Mouse (Mus musculus): ENCODE results near the gene Gm19345.
A peak's percentile ranks its signal among the peaks of the same experiment; 100 is the strongest.

Gene Gm19345

GRCm38 (mm10) chr7:19829694-19830093 lies 22.1 kb upstream of the Gm19345 start:
- DNase-seq (ENCODE audit: low read depth), result no peak

GRCm38 (mm10) chr7:19830682-19831156 lies 21.1 kb upstream of the Gm19345 start:
- peak; percentile 96 for DNase-seq (ENCODE audit: low read depth)

- DNase-seq (ENCODE audit: low read depth), result peak; percentile 74
Observed at GRCm38 (mm10) chr7:19831837-19832236, 20.0 kb upstream of the Gm19345 start.

GRCm38 (mm10) chr7:19834055-19834454 lies 17.7 kb upstream of the Gm19345 start:
- no peak for DNase-seq (ENCODE audit: low read depth)

GRCm38 (mm10) chr7:19836843-19837242 lies 15.0 kb upstream of the Gm19345 start:
- no peak for DNase-seq (ENCODE audit: low read depth)

GRCm38 (mm10) chr7:19840371-19840770 lies 11.4 kb upstream of the Gm19345 start:
- no peak for DNase-seq (ENCODE audit: low read depth)

GRCm38 (mm10) chr7:19840936-19841335 lies 10.9 kb upstream of the Gm19345 start:
- DNase-seq (ENCODE audit: low read depth), result no peak

GRCm38 (mm10) chr7:19841686-19842413 lies 10.0 kb upstream of the Gm19345 start:
- DNase-seq (ENCODE audit: low read depth), result no peak

GRCm38 (mm10) chr7:19842885-19843504 lies 8.8 kb upstream of the Gm19345 start:
- DNase-seq (ENCODE audit: low read depth), result no peak

- DNase-seq (ENCODE audit: low read depth), result no peak
Observed at GRCm38 (mm10) chr7:19843561-19843960, 8.2 kb upstream of the Gm19345 start.

- no peak for DNase-seq (ENCODE audit: low read depth)
Observed at GRCm38 (mm10) chr7:19844521-19845171, 7.2 kb upstream of the Gm19345 start.

GRCm38 (mm10) chr7:19853526-19853925 lies 1.7 kb downstream of the Gm19345 start:
- DNase-seq (ENCODE audit: low read depth), result no peak

GRCm38 (mm10) chr7:19855663-19856062 lies 3.9 kb downstream of the Gm19345 start:
- DNase-seq (ENCODE audit: low read depth), result no peak

GRCm38 (mm10) chr7:19856283-19856682 lies 4.5 kb downstream of the Gm19345 start:
- no peak for DNase-seq (ENCODE audit: low read depth)

GRCm38 (mm10) chr7:19859740-19860139 lies 7.9 kb downstream of the Gm19345 start:
- no peak for DNase-seq (ENCODE audit: low read depth)

- DNase-seq (ENCODE audit: low read depth), result no peak
Observed at GRCm38 (mm10) chr7:19861199-19861598, 9.4 kb downstream of the Gm19345 start, which contains the start of gene Ceacam16. Gene Ceacam16, minus strand, starts transcription at chr7:19861299.

GRCm38 (mm10) chr7:19864241-19864640 lies 12.4 kb downstream of the Gm19345 start:
- DNase-seq (ENCODE audit: low read depth), result no peak

- DNase-seq (ENCODE audit: low read depth), result no peak
Observed at GRCm38 (mm10) chr7:19865246-19866036, 13.6 kb downstream of the Gm19345 start.

- DNase-seq (ENCODE audit: low read depth), result no peak
Observed at GRCm38 (mm10) chr7:19866490-19866889, 14.7 kb downstream of the Gm19345 start.

GRCm38 (mm10) chr7:19867751-19868399 lies 16.1 kb downstream of the Gm19345 start:
- no peak for DNase-seq (ENCODE audit: low read depth)

GRCm38 (mm10) chr7:19871137-19871621 lies 19.4 kb downstream of the Gm19345 start:
- no peak for DNase-seq (ENCODE audit: low read depth)

All from fibroblast of lung, adult 2 months (primary cell).